Mouse (Mus musculus): ENCODE measurements at regions not wholly inside any gene's neighbourhood (a gene's known extent, or its start where the extent isn't known, plus 50 kb on each side); places are given as distances from the start of the nearest gene placed in this dataset.

GRCm38 (mm10) chr8:24211091-24211490, 514.6 kb downstream of the Adam3 start:
- 93% methylated on average over 1 of the region's 1 CpGs for WGBS
- no peak for DNase-seq
- TF ChIP-seq CTCF (IDR thresholded peaks at IDR 0.05; ENCODE audit: borderline replicate concordance, control insufficient read depth, extremely low read depth, insufficient read depth, low read length, poor library complexity) (no peak), POLR2A (IDR thresholded peaks at IDR 0.05; ENCODE audit: control insufficient read depth, extremely low read depth, insufficient read depth, low read length, poor library complexity) (no peak)

More at GRCm38 (mm10) chr8:24211091-24211490, 514.6 kb downstream of the Adam3 start:
- Histone ChIP-seq H3K27me3 (ENCODE audit: control insufficient read depth, insufficient read depth, low read length) (no peaks in the 10 kb centered on the region), H3K4me3 (ENCODE audit: control insufficient read depth, insufficient read depth, low read length) (no peak overlapping the region), H3K36me3 (ENCODE audit: control insufficient read depth, insufficient read depth, low read length) (no peaks in the 10 kb centered on the region), H3K27ac (ENCODE audit: control insufficient read depth, insufficient read depth, low read length) (no peak overlapping the region), H3K4me1 (replicated peaks; ENCODE audit: control insufficient read depth, insufficient read depth, low read length) (no peaks in the 10 kb centered on the region)
